16 mouse cellular contexts compared by ENCODE assay signal in genomic region chr5:120436885-120437495, GRCm38 (mm10). TPM values are rescaled to one million over a fixed set of nuclear protein-coding genes. Genes with fewer than 3 reads are reported as not detected.
A peak's percentile ranks its signal among the peaks of the same experiment; 100 is the strongest.
DNase-seq lines count a peak whose midpoint lies in the region; ATAC-seq and TF ChIP-seq lines count a peak whose summit lies in the region.
"Had no signal": no experiment of that assay in that cellular context is flagged by ENCODE, and none has a peak within 500 bp of the region (broad histone marks: within the 10 kb centered on the region; RNA-seq: fewer than 3 reads in every experiment).

No protein-coding gene starts in this region.

- DNase-seq in embryo, embryonic 9.5 days (ENCODE audit: extremely low spot score) = peak; percentile 44
- no peak for DNase-seq in hindbrain, embryonic 14.5 days (ENCODE audit: low spot score)
- no peak for DNase-seq in T-cell, adult 2 months (ENCODE audit: low spot score)
- no peak for DNase-seq in left cerebral cortex, adult 2 months (ENCODE audit: extremely low spot score in 1 of 2, low spot score in 2 of 2)
- DNase-seq in right cerebral cortex, postnatal 10 days (ENCODE audit: low spot score in 2 of 2) = no peak
- DNase-seq in testis, postnatal 14 days (ENCODE audit: low spot score) = no peak
- DNase-seq: cerebellum, postnatal 36 days; thymus, postnatal 25 days had no signal

- intact Hi-C loops in left cerebral cortex, adult 2 months (cut with DNase I) = loop anchor here (5.0 to 10.0 kb wide), 4 partner anchors 600 to 1562 kb away; partner anchors contain the start of gene Tbx3

- H3K4me2 ChIP-seq in hindbrain, embryonic 14.5 days (replicated peaks) = peak overlapping the region; percentile 71
- peak overlapping the region; percentile 52 for H3K4me2 ChIP-seq in midbrain, embryonic 16.5 days (ENCODE audit: low read length)

- no peak for TF ChIP-seq EP300 in ES-Bruce4 (IDR thresholded peaks at IDR 0.05; ENCODE audit: insufficient read depth, low read depth, low read length)

- TF ChIP-seq POLR2A in ES-Bruce4 (IDR thresholded peaks at IDR 0.05; ENCODE audit: insufficient read depth, low read length) = no peak

- 0% methylated on average over 18 of the region's 18 CpGs for WGBS in hindbrain, embryonic 14.5 days
- WGBS in midbrain, embryonic 16.5 days = 1% methylated on average over 18 of the region's 18 CpGs

- H3K36me3 ChIP-seq in ES-Bruce4 (ENCODE audit: control insufficient read depth, insufficient read depth, low read length, poor library complexity, severe bottlenecking) = no peaks in the 10 kb centered on the region
- H3K36me3 ChIP-seq in hindbrain, embryonic 14.5 days (replicated peaks; ENCODE audit: control insufficient read depth, insufficient read depth) = peaks cover 15% of the 10 kb centered on the region
- H3K36me3 ChIP-seq in midbrain, embryonic 16.5 days (ENCODE audit: control insufficient read depth, insufficient read depth, low read length) = no peaks in the 10 kb centered on the region
- H3K36me3 ChIP-seq: limb, embryonic 12.5 days had no signal

- TF ChIP-seq CTCF in ES-Bruce4 (IDR thresholded peaks at IDR 0.05; ENCODE audit: low read depth, low read length) = no peak
- no peak for TF ChIP-seq CTCF in left cerebral cortex, adult 2 months (IDR thresholded peaks at IDR 0.05)

- H3K27ac ChIP-seq in ES-Bruce4 (ENCODE audit: insufficient read depth, low read length) = no peak overlapping the region
- H3K27ac ChIP-seq in hindbrain, embryonic 14.5 days = peak overlapping the region; percentile 95
- peak overlapping the region; percentile 89 for H3K27ac ChIP-seq in midbrain, embryonic 16.5 days (ENCODE audit: low read length)
- H3K27ac ChIP-seq in left cerebral cortex, adult 2 months = no peak overlapping the region
- H3K27ac ChIP-seq: limb, embryonic 12.5 days had no signal

- peak overlapping the region; percentile 12 for H3K4me3 ChIP-seq in ES-Bruce4 (ENCODE audit: low read depth, low read length)
- peak overlapping the region; percentile 77 for H3K4me3 ChIP-seq in hindbrain, embryonic 14.5 days (replicated peaks; ENCODE audit: low read length)
- H3K4me3 ChIP-seq in midbrain, embryonic 16.5 days (ENCODE audit: low read depth, low read length) = peak overlapping the region; percentile 57
- H3K4me3 ChIP-seq in left cerebral cortex, adult 2 months = no peak overlapping the region

- H3K9me3 ChIP-seq in ES-Bruce4 (replicated peaks; ENCODE audit: control insufficient read depth, insufficient read depth, low read length, poor library complexity, severe bottlenecking) = no peaks in the 10 kb centered on the region
- no peaks in the 10 kb centered on the region for H3K9me3 ChIP-seq in hindbrain, embryonic 14.5 days (ENCODE audit: control insufficient read depth, low read length)
- H3K9me3 ChIP-seq in midbrain, embryonic 16.5 days (replicated peaks; ENCODE audit: control insufficient read depth, low read length, poor library complexity, severe bottlenecking) = no peaks in the 10 kb centered on the region
- H3K9me3 ChIP-seq: limb, embryonic 12.5 days had no signal

- H3K27me3 ChIP-seq in ES-Bruce4 (ENCODE audit: control insufficient read depth, insufficient read depth, low read length, poor library complexity, severe bottlenecking) = peaks cover 47% of the 10 kb centered on the region
- peaks cover 66% of the 10 kb centered on the region for H3K27me3 ChIP-seq in hindbrain, embryonic 14.5 days (ENCODE audit: control insufficient read depth, insufficient read depth, low read length)
- peaks cover 10% of the 10 kb centered on the region for H3K27me3 ChIP-seq in midbrain, embryonic 16.5 days (ENCODE audit: control insufficient read depth, insufficient read depth, low read depth, low read length)

- ATAC-seq in hindbrain, embryonic 14.5 days (ENCODE audit: low FRiP score) = no peak
- no peak for ATAC-seq in midbrain, embryonic 16.5 days

- no peak overlapping the region for H3K9ac ChIP-seq in ES-Bruce4 (ENCODE audit: low read depth, poor library complexity, severe bottlenecking)
- peak overlapping the region; percentile 95 for H3K9ac ChIP-seq in hindbrain, embryonic 14.5 days
- H3K9ac ChIP-seq in midbrain, embryonic 16.5 days (ENCODE audit: low read depth, low read length) = peak overlapping the region; percentile 62
- H3K9ac ChIP-seq: lung, embryonic 14.5 days had no signal

- peaks cover 1% of the 10 kb centered on the region for H3K4me1 ChIP-seq in ES-Bruce4 (ENCODE audit: control insufficient read depth, insufficient read depth, low read length)
- peaks cover 6% of the 10 kb centered on the region; the same call in 1 of the 2 replicates for H3K4me1 ChIP-seq in hindbrain, embryonic 14.5 days (replicated peaks; ENCODE audit: control insufficient read depth, insufficient read depth, low read length)
- H3K4me1 ChIP-seq in midbrain, embryonic 16.5 days (ENCODE audit: control insufficient read depth, insufficient read depth, low read length) = peaks cover 18% of the 10 kb centered on the region

RNA-seq across cellular contexts. Expression of gene Lhx5, which starts 5.5 kb away (rescaled TPM):
- 0.24 TPM in 1 of 2 replicates, not detected in the other for polyA plus RNA-seq in ES-Bruce4 (2011; ENCODE audit: insufficient read depth, insufficient read length, low read depth, missing spikeins)
- polyA plus RNA-seq in hindbrain, embryonic 14.5 days (2014; fragmentation: Nextera tagmentation; extraction: Ambion mirVana) = 20.4 and 23.1 TPM in 2 replicates
- 22.5 and 23.2 TPM in 2 replicates for polyA plus RNA-seq in midbrain, embryonic 16.5 days (2015; fragmentation: Nextera tagmentation; extraction: Ambion mirVana)
- total RNA-seq in left cerebral cortex, adult 2 months (2021) = not detected
- total RNA-seq: CH12.LX; hematopoietic stem cell, adult 5-6 weeks had no signal
- polyA plus RNA-seq: gonadal fat pad, adult 2 months; limb, embryonic 12.5 days; lung, embryonic 14.5 days had no signal

RNA-seq across cellular contexts. Expression of gene Sdsl, which starts 35.6 kb away (rescaled TPM):
- not detected in 2 replicates for polyA plus RNA-seq in ES-Bruce4 (2011; ENCODE audit: insufficient read depth, insufficient read length, low read depth, missing spikeins)
- 6.1 and 7.7 TPM in 2 replicates for polyA plus RNA-seq in hindbrain, embryonic 14.5 days (2014; fragmentation: Nextera tagmentation; extraction: Ambion mirVana)
- 5.1 and 5.6 TPM in 2 replicates for polyA plus RNA-seq in midbrain, embryonic 16.5 days (2015; fragmentation: Nextera tagmentation; extraction: Ambion mirVana)
- 1 to 10 TPM; 5.3 to 7.4 TPM for total RNA-seq in left cerebral cortex, adult 2 months (2021)

RNA-seq across cellular contexts. Expression of gene Sds, which starts 39.3 kb away (rescaled TPM):
- not detected in 2 replicates for polyA plus RNA-seq in ES-Bruce4 (2011; ENCODE audit: insufficient read depth, insufficient read length, low read depth, missing spikeins)
- polyA plus RNA-seq in hindbrain, embryonic 14.5 days (2014; fragmentation: Nextera tagmentation; extraction: Ambion mirVana) = not detected in 2 replicates
- 0.36 TPM in 1 of 2 replicates, not detected in the other for polyA plus RNA-seq in midbrain, embryonic 16.5 days (2015; fragmentation: Nextera tagmentation; extraction: Ambion mirVana)
- under 1 TPM in 1 of 2 experiments, not detected in 1; 0.61 TPM for total RNA-seq in left cerebral cortex, adult 2 months (2021)
- total RNA-seq: CH12.LX; hematopoietic stem cell, adult 5-6 weeks had no signal
- polyA plus RNA-seq: gonadal fat pad, adult 2 months; large intestine, adult 2 months; limb, embryonic 12.5 days; lung, embryonic 14.5 days had no signal

Comparison
In these comparisons a context has a peak if more than half of its experiments do, and no peak if none do; other contexts are left out.
1. H3K27ac ChIP-seq: peak in hindbrain, embryonic 14.5 days (single experiment) and midbrain, embryonic 16.5 days (single experiment); none in ES-Bruce4 (single experiment) and left cerebral cortex, adult 2 months (single experiment).
2. RNA of gene Lhx5, which starts 5.5 kb away (polyA plus RNA-seq): 20.4 to 23.1 TPM in hindbrain, embryonic 14.5 days and 22.5 to 23.2 TPM in midbrain, embryonic 16.5 days; 0.24 TPM in ES-Bruce4; every median in the first group is over 10 times any median in the second.